Mouse (Mus musculus): Measurements from ENCODE around the gene Capzb.

Capzb gene

DNA sequence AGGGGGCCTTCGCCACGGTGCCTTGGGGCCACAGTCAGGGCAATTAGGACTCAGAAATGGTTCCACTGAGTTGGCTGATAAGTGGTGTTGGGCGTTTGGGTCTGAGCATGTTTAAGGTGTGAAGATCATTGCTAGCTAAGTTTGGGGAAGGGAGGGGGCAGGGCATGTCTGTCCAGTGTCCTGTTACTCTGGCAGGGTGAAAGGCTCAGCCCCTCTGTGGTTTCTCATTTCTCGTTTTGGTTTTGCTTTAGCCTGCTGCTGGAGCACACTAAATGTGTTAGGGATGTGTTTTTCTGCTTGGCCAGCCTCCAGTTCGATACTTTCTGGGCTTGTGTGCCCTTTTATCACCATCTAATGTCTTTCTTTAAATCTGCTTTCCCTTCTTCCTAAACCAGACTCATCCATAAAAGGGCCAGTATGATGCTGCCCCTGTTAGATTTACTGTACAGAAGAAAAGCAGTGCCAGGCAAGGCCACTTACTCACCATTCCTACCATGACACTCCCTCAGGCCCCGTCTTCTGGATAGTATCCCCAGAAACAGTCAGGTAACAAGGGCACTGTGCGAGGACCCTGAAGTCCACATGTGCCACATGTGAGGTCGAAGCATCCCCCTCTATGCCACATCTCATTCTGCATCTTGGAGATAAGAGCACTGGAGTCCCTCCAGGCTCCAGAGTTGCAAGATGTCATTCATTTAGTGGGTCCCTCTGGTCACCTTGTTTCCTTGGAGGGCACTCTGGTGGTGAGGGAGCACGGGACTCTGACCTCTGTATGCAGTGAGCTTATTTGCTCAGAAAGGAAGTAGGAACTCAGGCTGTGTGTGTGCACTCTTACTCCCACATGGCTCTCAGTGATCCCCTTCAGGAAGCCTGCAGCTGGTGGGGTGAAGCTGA, 15.8 kb downstream of the Capzb start:
- DNase-seq (ENCODE audit: extremely low read depth, low read depth, low spot score): no peak

DNA sequence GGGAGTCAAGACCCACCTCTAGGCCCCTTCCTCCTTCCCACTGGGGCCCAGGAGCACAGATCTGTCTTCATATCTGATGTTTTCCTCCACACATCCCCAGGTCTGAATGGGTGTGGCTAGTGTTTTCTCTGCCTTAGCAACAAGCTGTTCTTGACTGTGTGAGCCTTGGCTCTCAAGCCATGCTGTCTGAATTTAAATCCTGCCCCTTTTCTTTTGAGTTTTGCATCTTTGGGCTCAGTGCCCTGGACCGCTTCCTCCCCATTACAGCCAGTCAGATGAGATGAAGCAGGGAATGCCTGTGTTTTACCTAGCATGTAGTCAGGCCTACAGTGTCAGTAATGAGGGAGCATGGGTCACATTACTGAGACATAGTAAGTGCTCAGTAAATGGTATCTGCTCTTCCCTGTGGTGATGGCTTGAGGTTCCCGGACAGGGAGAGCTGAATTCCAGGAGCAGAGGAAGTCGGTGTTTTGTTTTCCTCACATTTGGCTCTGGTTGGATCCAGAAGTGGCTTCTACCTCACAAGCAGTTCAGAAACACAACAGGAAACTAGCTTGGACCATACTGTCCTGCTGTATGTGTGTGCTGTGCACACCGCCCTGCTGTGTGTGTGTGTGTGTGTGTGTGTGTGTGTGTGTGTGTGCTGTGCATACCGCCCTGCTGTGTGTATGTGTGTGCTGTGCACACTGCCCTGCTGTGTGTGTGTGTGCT, 16.6 kb downstream of the Capzb start:
- no peak for DNase-seq (ENCODE audit: extremely low read depth, low read depth, low spot score)

DNA sequence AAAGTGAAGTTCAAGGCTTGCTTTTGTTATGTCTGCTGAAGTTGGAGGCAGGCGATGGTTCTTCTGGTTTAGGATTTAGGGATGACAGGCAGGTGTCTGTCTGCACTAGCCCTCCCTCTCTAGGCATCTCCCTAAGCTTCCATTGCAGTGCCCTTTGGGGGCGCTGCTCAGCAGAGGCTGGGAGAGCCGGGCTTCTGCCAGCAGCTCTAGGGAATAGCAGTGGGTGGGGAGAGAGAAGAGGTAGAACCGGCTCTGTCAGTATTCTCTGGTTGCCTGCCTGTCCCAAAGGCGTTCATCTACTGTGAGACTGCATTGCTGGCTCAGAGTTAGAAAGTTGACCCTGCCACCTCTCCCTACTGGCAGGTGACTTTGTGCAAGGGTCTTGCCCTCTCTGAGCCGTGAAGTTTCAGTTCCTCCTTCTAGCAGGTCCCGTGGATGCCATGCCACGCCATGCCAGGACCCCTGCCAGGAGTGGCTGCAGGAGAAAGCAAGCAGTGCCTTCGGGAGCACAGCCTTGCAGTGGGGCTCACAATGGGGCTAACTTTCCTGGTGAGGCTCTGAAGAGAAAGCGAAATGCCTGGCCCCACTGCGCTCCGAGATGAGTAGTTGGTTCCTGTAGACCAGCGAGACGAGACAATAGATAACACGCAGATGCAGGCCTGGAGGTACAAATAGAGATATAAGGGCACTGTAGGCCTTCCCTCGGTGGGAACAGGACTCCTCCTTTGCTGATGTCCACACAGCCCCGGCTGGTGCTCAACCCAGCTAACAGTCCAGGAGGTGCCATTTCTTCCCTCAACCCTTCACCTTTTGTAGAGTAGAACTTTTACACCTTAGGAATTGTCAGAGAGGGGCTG, 19.5 kb downstream of the Capzb start:
- peak; percentile 57 for DNase-seq (ENCODE audit: extremely low read depth, low read depth, low spot score)

DNA sequence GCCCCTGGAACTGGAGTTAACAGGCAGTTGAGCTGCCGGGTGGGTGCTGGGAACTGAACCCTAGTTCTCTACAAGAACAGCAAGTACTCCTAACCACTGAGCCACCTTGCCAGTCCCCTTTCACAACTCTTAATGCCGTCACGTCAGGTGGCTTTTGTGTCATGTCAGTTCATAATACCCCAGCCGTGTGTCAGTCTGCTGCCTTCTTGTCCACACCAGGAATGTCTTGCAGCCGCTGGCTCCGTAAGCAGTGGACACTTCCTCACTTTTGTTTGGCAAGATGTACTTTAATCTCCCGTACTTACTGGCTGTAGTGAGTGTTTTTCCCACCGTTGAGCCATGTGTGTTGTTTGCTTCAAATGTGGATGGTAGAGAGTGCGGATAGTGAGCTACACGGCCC, 20.4 kb downstream of the Capzb start:
- no peak for DNase-seq (ENCODE audit: extremely low read depth, low read depth, low spot score)

DNA sequence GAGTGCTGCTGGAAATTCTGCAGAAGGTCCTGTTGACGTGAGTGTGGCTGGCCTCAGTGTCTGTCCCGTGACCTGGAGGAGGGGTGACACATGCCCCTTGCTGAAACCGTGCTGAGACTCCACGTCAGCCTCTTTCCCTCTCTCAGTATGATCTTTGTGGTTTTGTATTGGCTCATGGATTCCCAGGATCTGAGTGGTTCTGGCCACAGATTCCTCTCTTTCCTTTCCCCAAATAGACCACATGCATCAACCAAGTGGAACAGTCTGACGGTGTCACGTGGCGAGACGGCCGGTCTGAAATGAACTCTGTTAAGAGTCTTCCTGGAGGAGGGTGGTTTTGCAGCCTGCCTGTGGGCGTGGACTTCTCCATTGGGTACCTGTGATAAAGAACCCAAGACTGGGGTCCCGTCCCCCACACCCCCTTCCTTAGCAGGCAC, 21.3 kb downstream of the Capzb start:
- no peak for DNase-seq (ENCODE audit: extremely low read depth, low read depth, low spot score)

DNA sequence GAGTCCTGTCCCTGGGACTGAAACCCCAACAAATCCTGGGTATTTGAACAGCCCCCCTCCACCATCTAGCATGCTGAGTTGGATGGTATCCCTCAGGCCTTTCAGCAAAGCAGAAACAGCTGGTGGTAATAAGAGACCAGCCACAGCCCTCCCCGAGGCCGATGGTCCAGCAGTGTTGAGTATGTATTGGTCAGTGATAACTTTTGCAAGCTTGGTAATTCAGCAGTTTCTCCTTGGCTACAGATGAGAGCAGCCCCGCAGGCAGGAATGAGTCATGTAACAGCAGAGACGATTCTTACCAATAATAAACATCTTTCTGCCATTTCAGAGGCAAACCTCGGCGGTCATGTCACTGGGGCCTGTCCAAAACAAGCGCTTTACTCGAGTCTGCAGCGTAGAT, 23.9 kb downstream of the Capzb start:
- no peak for DNase-seq (ENCODE audit: extremely low read depth, low read depth, low spot score)

DNA sequence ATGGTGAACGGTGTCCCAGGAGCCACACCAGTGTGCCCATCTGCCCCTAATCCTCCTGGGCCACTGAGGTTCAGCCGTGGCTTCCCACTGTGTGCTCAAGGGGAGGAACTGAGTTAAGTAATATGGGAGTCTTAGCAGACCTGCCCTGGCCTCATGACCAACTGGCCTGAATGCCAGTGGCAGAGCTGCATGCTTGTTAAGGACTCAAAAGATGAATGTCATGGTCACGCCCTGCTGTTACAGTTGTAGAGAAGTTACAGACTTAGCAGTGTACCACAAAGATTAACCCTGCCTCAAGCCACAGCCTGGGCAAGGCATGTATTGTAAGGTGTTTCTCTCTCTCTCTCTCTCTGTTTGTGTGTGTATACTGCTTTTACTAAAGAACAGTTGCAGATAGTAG, 25.8 kb downstream of the Capzb start:
- DNase-seq (ENCODE audit: extremely low read depth, low read depth, low spot score): no peak

DNA sequence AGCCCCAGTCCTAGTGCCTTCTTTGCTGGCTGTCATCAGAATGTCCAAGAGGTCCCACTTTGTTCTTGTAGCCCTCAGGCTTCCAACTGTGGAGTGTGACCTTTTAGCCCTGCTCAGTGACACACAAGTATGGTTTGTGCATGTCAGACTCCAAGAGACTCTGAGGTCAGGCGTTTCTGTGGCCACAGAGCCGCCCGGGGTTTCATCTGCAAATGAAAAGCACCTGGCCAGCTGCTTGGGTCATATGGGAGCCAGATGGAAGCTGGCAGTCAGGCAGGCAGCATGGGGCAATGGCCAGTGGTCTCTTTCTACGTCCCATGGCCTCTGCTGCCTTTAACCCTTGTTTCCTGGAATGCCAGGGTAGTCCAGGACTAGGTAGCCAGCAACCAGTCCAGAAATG, 27.0 kb downstream of the Capzb start:
- DNase-seq (ENCODE audit: extremely low read depth, low read depth, low spot score): no peak

DNA sequence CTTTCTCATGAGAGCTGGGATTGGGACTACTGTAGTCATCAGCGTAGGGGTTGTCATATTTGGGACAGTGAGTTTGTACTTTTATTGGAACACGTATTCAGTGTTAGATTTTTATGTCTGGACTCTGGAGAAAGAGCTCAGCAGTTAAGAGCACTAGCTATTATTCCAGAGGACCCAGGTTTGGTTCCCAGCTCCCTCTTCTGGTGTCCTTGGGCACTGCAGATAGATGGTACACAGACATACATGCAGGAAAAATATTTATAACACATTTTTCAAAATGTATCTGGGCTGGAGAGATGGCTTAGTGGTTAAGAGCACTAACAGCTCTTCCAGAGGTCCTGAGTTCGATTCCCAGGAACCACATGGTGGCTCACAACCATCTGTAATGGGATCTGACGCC, 28.3 kb downstream of the Capzb start:
- DNase-seq (ENCODE audit: extremely low read depth, low read depth, low spot score): no peak

DNA sequence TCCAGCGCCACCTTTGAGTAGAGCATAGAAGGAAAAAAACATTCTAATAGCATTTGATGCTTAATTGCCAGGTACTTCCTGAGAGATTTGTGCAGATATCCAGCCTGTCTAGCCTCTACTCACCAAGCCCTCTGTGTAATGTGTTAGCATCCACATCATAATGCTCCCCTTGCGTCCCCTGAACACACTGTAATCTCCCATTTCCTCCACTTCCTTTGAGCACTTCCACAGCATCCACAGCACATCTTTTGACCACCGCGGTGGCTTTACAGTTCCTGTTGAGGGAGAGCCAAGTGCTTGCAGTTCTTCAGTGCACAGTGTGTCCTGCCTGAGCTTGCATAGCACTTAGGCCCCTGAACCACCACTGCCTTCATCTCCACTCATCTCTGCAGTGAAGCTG, 29.1 kb downstream of the Capzb start:
- no peak for DNase-seq (ENCODE audit: extremely low read depth, low read depth, low spot score)

DNA sequence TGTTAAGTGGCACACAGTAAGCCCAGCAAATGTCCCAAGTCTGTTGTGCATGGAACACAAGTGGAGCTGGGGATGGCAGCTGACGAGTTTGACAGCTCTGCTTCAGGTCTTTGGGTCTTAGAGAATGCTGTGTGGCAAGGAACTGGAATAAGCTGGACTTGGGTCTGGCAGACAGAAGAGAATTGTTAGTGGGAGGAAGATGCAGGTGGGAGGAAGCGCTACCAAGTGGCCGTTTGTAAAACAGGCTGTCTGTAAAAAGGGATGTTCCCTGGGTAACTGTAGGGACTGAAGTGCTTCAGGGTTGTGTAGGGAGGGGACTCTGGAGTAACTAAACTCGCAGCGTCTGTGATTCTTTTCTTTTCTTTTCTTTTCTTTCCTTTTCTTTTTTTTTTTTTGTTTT, 32.4 kb downstream of the Capzb start:
- no peak for DNase-seq (ENCODE audit: extremely low read depth, low read depth, low spot score)

DNA sequence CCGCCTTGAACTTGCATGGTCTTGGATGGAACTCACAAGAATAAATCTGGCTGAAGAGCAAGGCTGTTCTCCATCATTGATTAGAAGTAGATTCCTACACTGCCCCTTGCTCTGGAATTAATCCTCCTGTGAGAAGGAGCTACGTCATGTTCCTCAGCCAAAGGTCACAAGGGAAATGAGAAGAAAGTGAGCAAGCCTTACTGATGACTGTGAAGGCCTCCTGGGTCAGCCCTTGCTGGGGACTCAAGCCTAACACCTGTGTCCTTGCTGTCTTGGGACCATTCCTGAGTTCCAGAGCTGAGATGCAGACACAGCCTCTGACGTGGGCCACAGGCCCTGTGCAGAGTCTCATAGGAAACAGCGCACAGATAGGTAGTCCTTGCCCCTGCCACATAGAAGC, 33.2 kb downstream of the Capzb start:
- DNase-seq (ENCODE audit: extremely low read depth, low read depth, low spot score): no peak

DNA sequence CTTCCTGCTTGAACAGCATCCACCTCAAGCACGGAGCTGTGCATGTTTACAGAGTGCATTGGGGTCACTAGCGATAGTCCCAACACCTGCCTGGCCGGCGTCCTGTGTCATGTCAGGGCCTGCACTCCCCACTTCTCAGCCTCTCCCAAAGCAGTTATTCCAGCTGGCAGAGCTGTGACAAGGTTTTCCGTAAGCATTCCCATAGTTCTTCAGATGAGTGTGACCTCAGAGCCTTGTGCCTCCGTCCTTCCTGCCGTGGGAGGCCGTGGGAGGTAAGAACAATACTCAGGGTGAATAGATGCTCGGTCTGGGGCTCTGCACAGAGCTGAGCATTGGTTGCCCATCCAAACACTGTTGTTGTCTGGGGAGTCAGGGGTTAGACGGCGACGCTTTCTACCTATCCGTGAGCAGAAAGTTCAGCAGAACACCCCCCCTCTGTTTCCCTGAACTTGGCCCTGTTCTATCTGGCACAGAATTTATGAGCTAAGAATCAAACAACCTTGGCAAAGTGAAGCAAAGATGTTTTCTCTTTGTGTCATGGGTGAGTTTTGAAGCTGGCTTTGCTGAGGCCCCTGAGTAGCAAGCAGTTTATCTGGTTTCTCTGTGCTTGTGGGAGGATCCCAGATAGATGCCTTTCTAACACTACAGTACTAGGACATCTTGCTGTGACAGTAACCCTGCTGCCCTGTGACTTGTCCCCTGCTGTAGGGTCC, 34.0 kb downstream of the Capzb start:
- DNase-seq (ENCODE audit: extremely low read depth, low read depth, low spot score): no peak

DNA sequence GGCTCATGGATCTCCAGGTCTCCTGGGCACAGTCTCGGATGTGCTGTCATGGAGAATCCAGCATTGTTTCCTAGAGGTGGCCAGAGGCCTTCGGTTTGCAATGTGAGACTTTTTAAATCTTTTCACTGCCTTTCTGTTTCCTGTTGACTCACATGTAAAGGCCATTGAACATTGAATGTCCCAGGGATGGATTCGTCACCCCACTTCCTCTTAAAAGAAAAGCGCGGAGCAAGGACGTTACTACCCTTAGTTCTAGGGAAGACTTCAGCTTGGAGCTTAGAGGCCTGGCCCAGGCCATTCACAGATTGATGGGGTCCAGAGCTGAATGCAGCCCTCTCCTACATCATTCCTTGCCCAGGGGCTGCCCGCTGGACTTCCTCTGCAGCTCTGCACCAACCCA, 35.2 kb downstream of the Capzb start:
- DNase-seq (ENCODE audit: extremely low read depth, low read depth, low spot score): no peak

DNA sequence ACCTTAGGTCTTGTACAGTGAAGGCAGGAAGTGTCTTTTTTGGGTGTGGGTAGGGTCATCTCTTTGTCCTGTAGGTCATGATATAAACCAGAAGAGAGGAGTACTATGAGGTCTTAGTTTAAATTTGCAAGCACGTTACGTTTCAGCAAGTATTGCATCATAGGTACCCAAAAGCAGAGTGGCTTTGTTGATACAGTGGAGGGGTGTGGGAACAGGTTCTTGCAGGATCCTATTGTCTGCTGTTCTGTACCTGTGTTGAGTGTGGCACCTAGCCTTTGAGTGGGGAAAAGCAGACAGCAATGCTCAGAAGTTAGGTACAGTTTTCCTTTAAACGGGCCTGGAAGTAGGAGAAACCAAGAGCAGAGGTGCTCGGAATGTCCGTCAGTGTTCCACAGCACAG, 36.6 kb downstream of the Capzb start:
- DNase-seq (ENCODE audit: extremely low read depth, low read depth, low spot score): no peak

DNA sequence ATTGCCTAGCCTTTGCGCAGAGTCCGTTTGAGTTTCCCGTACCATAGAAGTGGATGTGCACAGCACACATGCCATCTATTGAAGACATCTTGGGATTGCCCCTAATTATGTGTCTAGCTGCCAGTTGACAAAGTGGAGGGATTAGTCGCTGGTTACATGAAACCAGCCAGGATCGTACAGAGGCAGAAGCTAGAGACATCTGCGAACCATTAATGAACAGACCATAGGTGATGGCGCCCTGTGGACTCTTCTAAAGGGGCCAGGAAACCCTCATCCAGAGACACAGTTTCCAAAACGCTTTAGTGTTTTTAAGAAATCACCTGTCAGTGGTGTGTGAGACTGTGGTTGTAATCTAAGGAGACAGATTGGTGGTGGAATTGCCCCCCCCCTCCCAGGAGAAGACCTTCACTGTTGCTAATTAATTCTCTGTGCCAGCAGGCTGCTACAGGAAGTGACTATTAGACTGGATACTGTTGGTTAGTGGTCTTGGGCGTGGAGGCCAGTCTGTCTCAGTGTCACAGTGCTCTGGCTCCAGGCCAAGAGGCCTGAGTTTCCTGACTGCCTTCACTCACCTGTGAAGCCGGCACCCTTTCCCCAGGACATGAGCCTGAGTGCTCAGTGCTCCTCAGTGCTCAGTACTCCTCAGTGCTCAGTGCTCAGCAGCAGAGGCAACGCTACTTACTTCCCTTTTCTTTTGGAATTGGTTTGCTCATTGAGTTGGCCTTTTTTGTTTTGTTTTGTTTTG, 37.8 kb downstream of the Capzb start:
- DNase-seq (ENCODE audit: extremely low read depth, low read depth, low spot score): no peak

DNA sequence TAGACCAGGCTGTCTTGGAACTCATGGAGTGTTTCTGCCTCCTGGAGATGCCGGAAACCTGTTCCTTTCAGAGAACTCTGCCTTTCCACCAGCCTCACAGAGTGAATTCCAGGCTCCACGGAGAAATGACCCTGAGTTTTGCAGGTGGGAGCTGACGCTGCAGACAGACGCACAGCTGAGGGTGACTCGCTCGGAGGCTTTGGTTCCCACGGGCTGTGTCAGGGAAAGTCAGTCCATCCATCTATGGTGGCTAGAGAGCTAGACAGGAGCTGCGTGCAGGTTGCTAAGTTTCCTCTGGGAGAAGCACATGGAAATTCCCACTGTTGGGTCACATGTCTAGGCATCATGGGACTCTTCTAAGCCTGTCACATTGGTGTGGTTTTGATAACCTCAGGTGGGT, 38.5 kb downstream of the Capzb start:
- DNase-seq (ENCODE audit: extremely low read depth, low read depth, low spot score): no peak

DNA sequence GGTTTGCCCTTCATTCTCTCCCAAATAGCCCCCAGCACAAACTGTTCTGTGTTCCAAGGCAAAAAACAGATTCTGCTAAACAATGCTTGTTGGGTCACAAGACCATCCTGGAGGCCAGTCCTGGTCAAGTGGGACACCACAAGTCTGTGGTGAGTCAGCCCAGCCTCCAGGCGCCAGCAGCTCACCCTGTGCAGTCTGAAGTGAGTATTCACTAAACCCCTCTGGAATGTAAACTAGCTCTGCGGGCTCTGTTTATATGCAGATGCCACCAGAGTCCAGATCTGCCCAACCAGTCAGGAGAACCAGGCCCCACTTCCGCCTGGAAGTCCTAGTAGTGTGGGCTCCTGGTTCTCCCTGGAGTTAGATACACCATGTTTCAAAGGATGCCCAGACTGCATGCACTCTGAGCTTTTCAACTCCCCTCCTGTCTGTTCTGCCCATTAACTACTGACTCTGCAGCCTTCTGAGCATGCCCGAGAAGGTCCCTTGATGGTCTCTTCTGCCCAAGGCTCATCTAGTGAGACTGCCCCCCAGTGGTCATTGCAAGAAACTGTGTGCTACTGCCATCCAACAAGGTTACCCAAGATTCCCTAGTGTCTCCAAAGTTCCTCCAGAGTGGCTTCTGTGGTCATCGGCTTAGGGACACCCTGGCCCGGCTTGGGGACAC, 39.9 kb downstream of the Capzb start:
- DNase-seq (ENCODE audit: extremely low read depth, low read depth, low spot score): no peak

DNA sequence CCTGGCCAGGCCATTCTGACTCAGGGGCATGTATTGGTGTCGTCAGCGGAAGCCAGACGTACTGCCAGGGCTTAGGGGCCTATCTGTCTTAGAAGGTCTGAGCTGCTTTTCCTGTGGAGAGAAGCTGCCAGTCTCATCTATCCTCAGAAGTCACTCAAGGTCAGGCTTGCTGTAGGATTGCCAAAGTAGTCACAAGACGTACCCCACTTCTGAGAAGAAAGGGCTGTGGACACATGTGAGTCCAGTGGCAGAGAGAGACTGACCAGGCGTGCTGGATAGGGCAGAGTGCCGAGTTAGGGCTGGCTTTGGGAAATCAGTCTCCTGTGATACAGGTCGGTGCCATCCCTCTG, 40.4 kb downstream of the Capzb start:
- DNase-seq (ENCODE audit: extremely low read depth, low read depth, low spot score): no peak

DNA sequence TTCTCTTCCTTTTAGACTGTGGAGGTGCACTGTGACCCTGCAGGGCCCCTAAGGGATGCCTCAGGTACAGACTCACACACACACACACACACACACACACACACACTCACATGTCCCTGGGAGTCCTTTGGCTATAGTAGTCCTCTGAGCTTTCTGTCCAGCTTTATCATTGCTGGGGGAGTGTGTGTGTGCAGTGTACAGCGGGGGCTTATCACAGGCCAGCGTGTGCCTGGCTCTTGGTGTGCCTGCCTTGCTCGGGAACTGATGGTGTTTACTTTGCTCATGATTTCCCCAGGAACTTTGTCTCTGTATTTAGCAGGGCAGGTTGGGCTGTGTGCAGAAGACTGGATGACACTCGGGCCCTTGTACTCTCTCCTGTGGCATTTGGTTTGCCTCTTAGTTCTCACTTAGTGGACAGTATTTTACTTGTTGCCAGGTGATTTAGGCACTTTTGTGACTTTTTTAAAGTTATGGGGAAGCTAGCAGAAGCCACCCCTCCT, 41.1 kb downstream of the Capzb start:
- DNase-seq (ENCODE audit: extremely low read depth, low read depth, low spot score): no peak

Measured in fat pad, adult 2 months (tissue).